In genomic region chr1:183802351-183802750, GRCm38 (mm10) we compare ENCODE assay signal across 27 mouse cellular contexts.
DNase-seq lines count a peak whose midpoint lies in the region; ATAC-seq lines count a peak whose summit lies in the region.
"Had no signal": no experiment of that assay in that cellular context is flagged by ENCODE, and none has a peak within 500 bp of the region (broad histone marks: within the 10 kb centered on the region; RNA-seq: fewer than 3 reads in every experiment).

No protein-coding gene starts in this region.

- H3K9me3 ChIP-seq in kidney, embryonic 15.5 days (replicated peaks), result no peaks in the 10 kb centered on the region
- H3K9me3 ChIP-seq: embryonic facial prominence, embryonic 10.5 days; embryonic facial prominence, embryonic 13.5 days; forebrain, embryonic 13.5 days had no signal

- ATAC-seq in megakaryocyte progenitor cell, adult 5-6 weeks (replicated peaks; ENCODE audit: poor library complexity), result peak; percentile 83
- ATAC-seq in kidney, embryonic 15.5 days (replicated peaks; ENCODE audit: low FRiP score), result no peak
- ATAC-seq: forebrain, embryonic 13.5 days; forebrain, embryonic 16.5 days; hindbrain, postnatal 0 days; inflammation-experienced regulatory T-cells, adult 6 months; Patski had no signal

- H3K36me3 ChIP-seq in kidney, embryonic 15.5 days, result no peaks in the 10 kb centered on the region
- H3K36me3 ChIP-seq: embryonic facial prominence, embryonic 10.5 days; embryonic facial prominence, embryonic 13.5 days; G1E had no signal

- H3K4me1 ChIP-seq in kidney, embryonic 15.5 days, result no peaks in the 10 kb centered on the region
- H3K4me1 ChIP-seq: forebrain, embryonic 13.5 days had no signal

- no peak overlapping the region for H3K27ac ChIP-seq in kidney, embryonic 15.5 days
- H3K27ac ChIP-seq: embryonic facial prominence, embryonic 10.5 days; embryonic facial prominence, embryonic 13.5 days; forebrain, embryonic 13.5 days; hindbrain, embryonic 14.5 days; hindbrain, postnatal 0 days had no signal

- intact Hi-C loops in heart, postnatal 14 days (cut with DNase I), result no loop called here

- no peak overlapping the region for H3K4me2 ChIP-seq in kidney, embryonic 15.5 days
- H3K4me2 ChIP-seq: embryonic facial prominence, embryonic 13.5 days; forebrain, embryonic 13.5 days; hindbrain, embryonic 14.5 days had no signal

- WGBS in kidney, embryonic 15.5 days, result 68% methylated on average over 4 of the region's 4 CpGs

- peak; percentile 57 for DNase-seq in heart, adult 11 months
- DNase-seq in heart, postnatal 14 days, result no peak
- peak; percentile 7 for DNase-seq in lung, postnatal 36 days
- DNase-seq in lung, postnatal 4 days, result no peak
- no peak for DNase-seq in urinary bladder, postnatal 36 days (ENCODE audit: low spot score in 2 of 2)
- no peak for DNase-seq in embryo, embryonic 9.5 days (ENCODE audit: extremely low spot score)
- DNase-seq: adrenal gland, postnatal 10 days; adrenal gland, postnatal 36 days; cerebellum, adult 18-20 months; cerebellum, adult 9-10 months; cerebellum, postnatal 14 days; gastrocnemius, postnatal 10 days; gastrocnemius, postnatal 36 days; heart, adult 18-20 months; heart, postnatal 36 days had no signal

- no peak overlapping the region for H3K9ac ChIP-seq in kidney, embryonic 15.5 days
- H3K9ac ChIP-seq: embryonic facial prominence, embryonic 13.5 days; forebrain, embryonic 13.5 days; hindbrain, embryonic 14.5 days had no signal

- H3K27me3 ChIP-seq in kidney, embryonic 15.5 days, result no peaks in the 10 kb centered on the region
- H3K27me3 ChIP-seq: embryonic facial prominence, embryonic 13.5 days; forebrain, embryonic 13.5 days; Patski had no signal

- H3K4me3 ChIP-seq in kidney, embryonic 15.5 days (replicated peaks), result no peak overlapping the region
- H3K4me3 ChIP-seq: embryonic facial prominence, embryonic 10.5 days; embryonic facial prominence, embryonic 13.5 days; erythroblast, embryonic 14.5 days; forebrain, embryonic 13.5 days had no signal

Comparison
In these comparisons a context has a peak if more than half of its experiments do, and no peak if none do; other contexts are left out.
1. DNase-seq: peak in heart, adult 11 months (single experiment) and lung, postnatal 36 days (single experiment); none in heart, postnatal 14 days (0 of 2), lung, postnatal 4 days (0 of 2), urinary bladder, postnatal 36 days (0 of 2) and embryo, embryonic 9.5 days (single experiment).